12 mouse cellular contexts compared by ENCODE assay signal in genomic region chr19:41113911-41114531, GRCm38 (mm10). TPM values are rescaled to one million over a fixed set of nuclear protein-coding genes. Genes with fewer than 3 reads are reported as not detected.
A peak's percentile ranks its signal among the peaks of the same experiment; 100 is the strongest.
DNase-seq lines count a peak whose midpoint lies in the region; ATAC-seq lines count a peak whose summit lies in the region.
"Had no signal": no experiment of that assay in that cellular context is flagged by ENCODE, and none has a peak within 500 bp of the region (broad histone marks: within the 10 kb centered on the region; RNA-seq: fewer than 3 reads in every experiment).

No protein-coding gene starts in this region.

- DNase-seq in layer of hippocampus, adult 18-20 months (ENCODE audit: low spot score in 2 of 2): peak; percentile 50 to 68
- DNase-seq in layer of hippocampus, adult 9-10 months (ENCODE audit: low spot score): no peak
- DNase-seq in left cerebral cortex, postnatal 14 days (ENCODE audit: low spot score in 2 of 2): peak; percentile 63 to 79
- DNase-seq in right cerebral cortex, postnatal 10 days (ENCODE audit: low spot score in 2 of 2): peak; percentile 65 to 81
- DNase-seq in liver, embryonic 11.5 days (ENCODE audit: low spot score): no peak
- DNase-seq in adrenal gland, postnatal 10 days: no peak
- DNase-seq: cerebellum, postnatal 36 days; kidney, adult 18-20 months; lung, adult 2 months; spleen, adult 18-20 months had no signal

- no peaks in the 10 kb centered on the region for H3K4me1 ChIP-seq in liver, embryonic 11.5 days (replicated peaks; ENCODE audit: control insufficient read depth, insufficient read depth, low read length)
- no peaks in the 10 kb centered on the region for H3K4me1 ChIP-seq in intestine, embryonic 16.5 days (ENCODE audit: control insufficient read depth, insufficient read depth, low read length)

- no peak overlapping the region for H3K4me2 ChIP-seq in liver, embryonic 11.5 days
- H3K4me2 ChIP-seq in intestine, embryonic 16.5 days (ENCODE audit: low read depth, low read length): no peak overlapping the region

- no peak overlapping the region for H3K4me3 ChIP-seq in liver, embryonic 11.5 days (ENCODE audit: low read depth, low read length)
- no peak overlapping the region for H3K4me3 ChIP-seq in intestine, embryonic 16.5 days (ENCODE audit: low read length)

- no peaks in the 10 kb centered on the region for H3K27me3 ChIP-seq in liver, embryonic 11.5 days (replicated peaks; ENCODE audit: control insufficient read depth, insufficient read depth, low read length)
- no peaks in the 10 kb centered on the region for H3K27me3 ChIP-seq in intestine, embryonic 16.5 days (replicated peaks; ENCODE audit: control insufficient read depth, insufficient read depth, low read length)

- no peak overlapping the region for H3K27ac ChIP-seq in liver, embryonic 11.5 days (ENCODE audit: low read depth, low read length)
- H3K27ac ChIP-seq in intestine, embryonic 16.5 days (ENCODE audit: low read length): no peak overlapping the region

- no peaks in the 10 kb centered on the region for H3K9me3 ChIP-seq in liver, embryonic 11.5 days (ENCODE audit: control insufficient read depth, low read length)
- no peaks in the 10 kb centered on the region for H3K9me3 ChIP-seq in intestine, embryonic 16.5 days (ENCODE audit: control insufficient read depth, low read length)

- H3K36me3 ChIP-seq in liver, embryonic 11.5 days (ENCODE audit: control insufficient read depth, insufficient read depth, low read length): no peaks in the 10 kb centered on the region
- no peaks in the 10 kb centered on the region for H3K36me3 ChIP-seq in intestine, embryonic 16.5 days (ENCODE audit: control insufficient read depth, insufficient read depth, low read length)

- intact Hi-C loops in left cerebral cortex, postnatal 14 days (cut with DNase I): no loop called here

- no peak overlapping the region for H3K9ac ChIP-seq in liver, embryonic 11.5 days (ENCODE audit: low read depth, low read length)
- no peak overlapping the region for H3K9ac ChIP-seq in intestine, embryonic 16.5 days (ENCODE audit: low read depth, low read length)

- WGBS in liver, embryonic 11.5 days: 82% methylated on average over 17 of the region's 17 CpGs
- 74% methylated on average over 17 of the region's 17 CpGs for WGBS in intestine, embryonic 16.5 days

- ATAC-seq in frontal cortex, adult (ENCODE audit: low TSS enrichment): peak; percentile 72; the same call in 1 of the 2 replicates
- no peak for ATAC-seq in liver, embryonic 11.5 days (replicated peaks; ENCODE audit: low FRiP score)
- ATAC-seq in intestine, embryonic 16.5 days: no peak

RNA-seq across cellular contexts. Expression of gene Opalin, which starts 37.1 kb away (rescaled TPM):
- total RNA-seq in layer of hippocampus, adult 18-20 months (2021): 1 to 10 TPM; 6.1 to 9.4 TPM
- total RNA-seq in left cerebral cortex, postnatal 14 days (2021): 1 to 10 TPM; 3.7 to 5.1 TPM
- not detected in 2 replicates for polyA plus RNA-seq in liver, embryonic 11.5 days (2014; fragmentation: Nextera tagmentation; extraction: Ambion mirVana)
- total RNA-seq in adrenal gland, postnatal 10 days (2021): not detected
- not detected in 2 replicates for polyA plus RNA-seq in intestine, embryonic 16.5 days (2015; fragmentation: Nextera tagmentation; extraction: Ambion mirVana)
- polyA plus RNA-seq: lung, adult 2 months had no signal

Comparison
In these comparisons a context has a peak if more than half of its experiments do, and no peak if none do; other contexts are left out.
1. DNase-seq: peak in layer of hippocampus, adult 18-20 months (2 of 2), left cerebral cortex, postnatal 14 days (2 of 2) and right cerebral cortex, postnatal 10 days (2 of 2); none in layer of hippocampus, adult 9-10 months (single experiment), liver, embryonic 11.5 days (single experiment) and adrenal gland, postnatal 10 days (single experiment).
2. RNA of gene Opalin, which starts 37.1 kb away (total RNA-seq): 6.1 to 9.4 TPM in layer of hippocampus, adult 18-20 months and 3.7 to 5.1 TPM in left cerebral cortex, postnatal 14 days; not detected in adrenal gland, postnatal 10 days; every median in the first group is over 4 times any median in the second.